ENCODE assay signal across 8 mouse cellular contexts in the genomic region with DNA sequence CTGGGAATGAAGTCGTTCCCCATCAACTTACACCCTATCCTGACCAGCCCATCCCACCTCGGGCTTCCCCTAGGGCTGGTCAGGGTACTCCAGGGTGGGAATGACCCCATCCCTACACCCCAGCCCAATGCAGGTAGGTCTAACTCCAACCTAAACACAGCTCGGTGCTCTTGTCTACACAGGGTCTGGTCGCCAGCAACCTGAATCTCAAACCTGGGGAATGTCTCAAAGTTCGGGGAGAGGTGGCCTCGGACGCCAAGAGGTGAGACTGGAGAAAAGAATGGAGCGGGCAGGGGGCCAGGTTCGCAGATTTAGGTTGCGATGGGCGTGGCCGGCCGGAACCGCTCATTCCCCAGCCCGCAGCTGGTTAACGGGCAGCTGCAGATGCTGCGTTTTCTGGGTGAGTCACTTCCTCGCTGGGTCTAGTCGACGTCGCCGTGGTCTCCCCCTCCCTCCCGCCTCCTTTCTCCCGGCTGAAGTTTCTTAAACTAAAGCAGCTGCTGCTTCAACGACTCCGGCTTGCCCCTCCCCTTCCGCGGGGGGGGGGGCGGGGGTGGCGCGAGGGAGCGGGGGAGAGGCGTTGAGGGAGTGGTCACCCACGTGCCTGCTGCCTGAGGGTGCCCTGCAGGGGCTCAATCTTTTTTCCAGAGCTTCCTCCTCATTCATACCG. TPM values are rescaled to one million over a fixed set of nuclear protein-coding genes. Genes with fewer than 3 reads are reported as not detected.
A peak's percentile ranks its signal among the peaks of the same experiment; 100 is the strongest.
DNase-seq lines count a peak whose midpoint lies in the region; ATAC-seq and TF ChIP-seq lines count a peak whose summit lies in the region.

No protein-coding gene starts in this region.

- peaks cover 21% of the 10 kb centered on the region for H3K4me1 ChIP-seq in kidney, adult 2 months (ENCODE audit: control insufficient read depth, insufficient read depth, low read length)
- peaks cover 18% of the 10 kb centered on the region for H3K4me1 ChIP-seq in lung, embryonic 14.5 days (ENCODE audit: insufficient read depth)
- H3K4me1 ChIP-seq in neural tube, embryonic 14.5 days (ENCODE audit: control insufficient read depth, insufficient read depth, low read length): peaks cover 8% of the 10 kb centered on the region; the same call in 1 of the 2 replicates

- TF ChIP-seq CTCF in kidney, adult 2 months (conservative IDR thresholded peaks at IDR 0.05; ENCODE audit: insufficient read depth, insufficient read length, low read depth, low read length): no peak
- TF ChIP-seq CTCF in lung, embryonic 14.5 days (IDR thresholded peaks at IDR 0.05; ENCODE audit: low read depth): no peak

- peak overlapping the region; percentile 70 for H3K4me2 ChIP-seq in lung, embryonic 14.5 days
- H3K4me2 ChIP-seq in neural tube, embryonic 14.5 days (ENCODE audit: low read depth, low read length): peak overlapping the region; percentile 59

- peak; percentile 49 for DNase-seq in cerebellum, adult 11-12 months
- DNase-seq in cerebellum, adult 11 months: no peak
- peak; percentile 88 for DNase-seq in embryo, embryonic 11 days
- peak; percentile 75 for DNase-seq in heart, adult 8-10 months (ENCODE audit: low spot score)
- DNase-seq in kidney, adult 2 months: peak; percentile 83
- DNase-seq in lung, embryonic 14.5 days: peak; percentile 90
- DNase-seq in testis, postnatal 10 days (ENCODE audit: low spot score): peak; percentile 81

- peak; percentile 12 for TF ChIP-seq POLR2A in kidney, adult 2 months (IDR thresholded peaks at IDR 0.05; ENCODE audit: low read depth, low read length)

- peak overlapping the region; percentile 66 for H3K27ac ChIP-seq in kidney, adult 2 months (ENCODE audit: insufficient read depth, low read depth, low read length)
- H3K27ac ChIP-seq in lung, embryonic 14.5 days (ENCODE audit: low read depth): peak overlapping the region; percentile 97
- no peak overlapping the region for H3K27ac ChIP-seq in neural tube, embryonic 14.5 days (ENCODE audit: low read depth, low read length)

- WGBS in kidney, adult 2 months: 2% methylated on average over 34 of the region's 35 CpGs
- WGBS in lung, embryonic 14.5 days: 0% methylated on average over 33 of the region's 35 CpGs
- 1% methylated on average over 31 of the region's 35 CpGs for WGBS in neural tube, embryonic 14.5 days

- peak overlapping the region; percentile 50 for H3K9ac ChIP-seq in lung, embryonic 14.5 days
- H3K9ac ChIP-seq in neural tube, embryonic 14.5 days (replicated peaks; ENCODE audit: low read depth, low read length): peak overlapping the region; percentile 44

- peak; percentile 63 for ATAC-seq in lung, embryonic 14.5 days (ENCODE audit: insufficient read depth)
- ATAC-seq in neural tube, embryonic 14.5 days (ENCODE audit: low read depth): no peak

- no peaks in the 10 kb centered on the region for H3K9me3 ChIP-seq in lung, embryonic 14.5 days (ENCODE audit: low read depth, low read length)
- no peaks in the 10 kb centered on the region for H3K9me3 ChIP-seq in neural tube, embryonic 14.5 days (ENCODE audit: control insufficient read depth, low read length)

- peak overlapping the region; percentile 43 for H3K4me3 ChIP-seq in kidney, adult 2 months (ENCODE audit: insufficient read depth, low read depth, low read length)
- H3K4me3 ChIP-seq in lung, embryonic 14.5 days (ENCODE audit: low read depth, low read length): peak overlapping the region; percentile 47
- peak overlapping the region; percentile 20 for H3K4me3 ChIP-seq in neural tube, embryonic 14.5 days (ENCODE audit: low read depth, low read length)

- no peaks in the 10 kb centered on the region for H3K36me3 ChIP-seq in kidney, adult 2 months (ENCODE audit: control insufficient read depth, insufficient read depth, low read length)
- H3K36me3 ChIP-seq in lung, embryonic 14.5 days (ENCODE audit: insufficient read depth): peaks cover 15% of the 10 kb centered on the region
- H3K36me3 ChIP-seq in neural tube, embryonic 14.5 days (ENCODE audit: control insufficient read depth, insufficient read depth, low read length): no peaks in the 10 kb centered on the region

- H3K27me3 ChIP-seq in kidney, adult 2 months (replicated peaks; ENCODE audit: control insufficient read depth, insufficient read depth, low read length): no peaks in the 10 kb centered on the region
- H3K27me3 ChIP-seq in lung, embryonic 14.5 days (ENCODE audit: insufficient read depth, low read length): no peaks in the 10 kb centered on the region
- no peaks in the 10 kb centered on the region for H3K27me3 ChIP-seq in neural tube, embryonic 14.5 days (ENCODE audit: control insufficient read depth, insufficient read depth, low read length)

RNA-seq across cellular contexts. Expression of a gene that starts 1.4 kb away (rescaled TPM):
- 100 to 1,000 TPM; 175 to 339 (median 222) TPM for total RNA-seq in heart, adult 8-10 months (2022)
- polyA plus RNA-seq in kidney, adult 2 months (2012; rRNA removed): 310 and 318 TPM in 2 replicates
- 799 and 855 TPM in 2 replicates for polyA plus RNA-seq in lung, embryonic 14.5 days (2014; fragmentation: Nextera tagmentation; extraction: Ambion mirVana)
- 50.7 and 166 TPM in 2 replicates for polyA plus RNA-seq in neural tube, embryonic 14.5 days (2014; fragmentation: Nextera tagmentation; extraction: Ambion mirVana)

RNA-seq across cellular contexts. Expression of a gene that starts 6.8 kb away (rescaled TPM):
- total RNA-seq in heart, adult 8-10 months (2022): 10 to 100 TPM; 14.7 to 17.9 (median 17.1) TPM
- 19.3 and 24.1 TPM in 2 replicates for polyA plus RNA-seq in kidney, adult 2 months (2012; rRNA removed)
- polyA plus RNA-seq in lung, embryonic 14.5 days (2014; fragmentation: Nextera tagmentation; extraction: Ambion mirVana): 52.8 and 57.4 TPM in 2 replicates
- polyA plus RNA-seq in neural tube, embryonic 14.5 days (2014; fragmentation: Nextera tagmentation; extraction: Ambion mirVana): 58.4 and 66.0 TPM in 2 replicates

RNA-seq across cellular contexts. Expression of a gene that starts 14.2 kb away (rescaled TPM):
- 1 to 10 TPM in 2 of 4 experiments, under 1 TPM in 2; 0.69 to 1.0 (median 0.88) TPM for total RNA-seq in heart, adult 8-10 months (2022)
- 1.7 and 1.9 TPM in 2 replicates for polyA plus RNA-seq in kidney, adult 2 months (2012; rRNA removed)
- polyA plus RNA-seq in lung, embryonic 14.5 days (2014; fragmentation: Nextera tagmentation; extraction: Ambion mirVana): 17.9 and 21.9 TPM in 2 replicates
- polyA plus RNA-seq in neural tube, embryonic 14.5 days (2014; fragmentation: Nextera tagmentation; extraction: Ambion mirVana): 74.9 and 84.7 TPM in 2 replicates

RNA-seq across cellular contexts. Expression of a gene that starts 19.6 kb away (rescaled TPM):
- total RNA-seq in heart, adult 8-10 months (2022): 10 to 100 TPM; 30.2 to 31.3 (median 31.0) TPM
- 41.8 and 47.6 TPM in 2 replicates for polyA plus RNA-seq in kidney, adult 2 months (2012; rRNA removed)
- 47.5 and 49.2 TPM in 2 replicates for polyA plus RNA-seq in lung, embryonic 14.5 days (2014; fragmentation: Nextera tagmentation; extraction: Ambion mirVana)
- 33.9 and 35.4 TPM in 2 replicates for polyA plus RNA-seq in neural tube, embryonic 14.5 days (2014; fragmentation: Nextera tagmentation; extraction: Ambion mirVana)

RNA-seq across cellular contexts. Expression of a gene that starts 28.4 kb away (rescaled TPM):
- total RNA-seq in heart, adult 8-10 months (2022): 1 to 10 TPM; 2.6 to 6.3 (median 4.1) TPM
- 26.2 and 30.0 TPM in 2 replicates for polyA plus RNA-seq in kidney, adult 2 months (2012; rRNA removed)
- 43.5 and 43.9 TPM in 2 replicates for polyA plus RNA-seq in lung, embryonic 14.5 days (2014; fragmentation: Nextera tagmentation; extraction: Ambion mirVana)
- polyA plus RNA-seq in neural tube, embryonic 14.5 days (2014; fragmentation: Nextera tagmentation; extraction: Ambion mirVana): 3.4 and 4.1 TPM in 2 replicates
